Mouse (Mus musculus) E14TG2a.4 (cell line): ENCODE measurements around the gene Gga3.

ENCODE experiments used
- CTCF ChIP-seq: conservative IDR thresholded peaks from 2 replicates; pipeline ENCODE4 v1.5.1; 2014; ENCODE audit warnings: low read length
- NANOG ChIP-seq: IDR thresholded peaks from 2 replicates; pipeline ENCODE4 v1.6.1; 2014; ENCODE audit warnings: borderline replicate concordance, low read length, mixed read lengths

DNA sequence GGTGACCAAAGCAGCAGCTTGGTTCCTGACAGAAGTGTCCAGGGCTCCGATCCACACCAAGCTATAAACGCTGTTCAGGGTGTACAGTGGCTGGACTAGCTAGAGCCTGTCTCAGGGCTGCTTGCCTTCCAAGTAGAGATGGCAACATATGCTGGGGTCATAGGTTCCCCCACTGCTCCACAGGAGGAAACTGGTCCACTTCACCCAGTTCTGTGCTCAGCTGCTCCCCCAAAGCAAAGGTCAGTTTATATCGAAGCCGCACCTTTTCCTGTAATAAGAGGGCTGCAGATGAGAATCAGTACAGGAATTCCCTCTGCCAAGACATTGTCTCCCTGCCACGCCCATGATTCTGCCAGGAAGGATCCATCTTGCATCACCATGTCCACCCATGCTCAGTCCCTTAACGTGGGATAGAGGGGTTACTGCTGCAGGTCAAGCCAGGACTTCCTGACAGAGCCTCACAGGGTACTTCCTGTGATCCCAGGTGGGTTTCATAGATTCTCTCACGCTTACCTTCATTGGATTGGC lies 18.2 kb downstream of the Gga3 start:
- TF ChIP-seq CTCF (no peak), NANOG (no peak)
